Mouse (Mus musculus) E14TG2a.4 (cell line): ENCODE measurements around the gene Pif1.

ENCODE experiments used
- H3K27me3 ChIP-seq: 2 replicates; pipeline ENCODE4 v1.6.1; 2014; ENCODE audit warnings: low read length, control low read depth; ENCODE audit not compliant: insufficient read depth
- H3K36me3 ChIP-seq: 2 replicates; pipeline ENCODE4 v1.6.1; 2014; ENCODE audit warnings: low read length, control low read depth; ENCODE audit not compliant: insufficient read depth
- H3K4me1 ChIP-seq: replicated peaks from 2 replicates; pipeline ENCODE4 v1.6.1; 2014; ENCODE audit warnings: low read depth, low read length, control low read depth
- H3K4me3 ChIP-seq: replicated peaks from 2 replicates; pipeline ENCODE4 v1.5.1; 2014; ENCODE audit warnings: mild to moderate bottlenecking, low read length
- H3K9me3 ChIP-seq: 2 replicates; pipeline ENCODE4 v1.6.1; 2014; ENCODE audit warnings: low read length, control low read depth
- CTCF ChIP-seq: conservative IDR thresholded peaks from 2 replicates; pipeline ENCODE4 v1.5.1; 2014; ENCODE audit warnings: low read length
- NANOG ChIP-seq: IDR thresholded peaks from 2 replicates; pipeline ENCODE4 v1.6.1; 2014; ENCODE audit warnings: borderline replicate concordance, low read length, mixed read lengths
- POU5F1 ChIP-seq: IDR thresholded peaks from 2 replicates; pipeline ENCODE4 v1.6.1; 2014; ENCODE audit warnings: low read length, borderline replicate concordance

Pif1 gene

GRCm38 (mm10) chr9:65630631-65631353 lies 43.8 kb downstream of the Pif1 start:
- Histone ChIP-seq H3K4me1 (peaks cover 75% of the 10 kb centered on the region), H3K4me3 (peak overlapping the region; percentile 94), H3K36me3 (peaks cover 12% of the 10 kb centered on the region; the same call in 1 of the 2 replicates), H3K27me3 (no peaks in the 10 kb centered on the region), H3K9me3 (no peaks in the 10 kb centered on the region)
- no peak for TF ChIP-seq CTCF

GRCm38 (mm10) chr9:65631354-65632021 lies 44.5 kb downstream of the Pif1 start:
- Histone ChIP-seq H3K4me1 (peaks cover 75% of the 10 kb centered on the region), H3K9me3 (no peaks in the 10 kb centered on the region), H3K27me3 (no peaks in the 10 kb centered on the region), H3K36me3 (peaks cover 12% of the 10 kb centered on the region; the same call in 1 of the 2 replicates), H3K4me3 (peak overlapping the region; percentile 94)
- TF ChIP-seq POU5F1 (no peak), NANOG (no peak), CTCF (no peak)

GRCm38 (mm10) chr9:65635766-65636165 lies 48.8 kb downstream of the Pif1 start:
- peaks cover 28% of the 10 kb centered on the region for H3K36me3 ChIP-seq
- TF ChIP-seq NANOG, result no peak
- no peak for TF ChIP-seq POU5F1
- no peak for TF ChIP-seq CTCF
- no peaks in the 10 kb centered on the region for H3K27me3 ChIP-seq
- peak overlapping the region; percentile 63 for H3K4me3 ChIP-seq
- H3K9me3 ChIP-seq, result no peaks in the 10 kb centered on the region
- H3K4me1 ChIP-seq, result peaks cover 95% of the 10 kb centered on the region

- H3K27me3 ChIP-seq, result no peaks in the 10 kb centered on the region
- H3K4me3 ChIP-seq, result peak overlapping the region; percentile 63
- peaks cover 93% of the 10 kb centered on the region for H3K4me1 ChIP-seq
- no peaks in the 10 kb centered on the region for H3K9me3 ChIP-seq
- H3K36me3 ChIP-seq, result peaks cover 23% of the 10 kb centered on the region
- no peak for TF ChIP-seq NANOG
- TF ChIP-seq CTCF, result no peak
- TF ChIP-seq POU5F1, result no peak
Observed at GRCm38 (mm10) chr9:65636926-65637325, 50.0 kb downstream of the Pif1 start.

- H3K9me3 ChIP-seq, result no peaks in the 10 kb centered on the region
- H3K4me1 ChIP-seq, result peaks cover 93% of the 10 kb centered on the region
- no peaks in the 10 kb centered on the region for H3K27me3 ChIP-seq
- H3K4me3 ChIP-seq, result peak overlapping the region; percentile 63
- peaks cover 23% of the 10 kb centered on the region for H3K36me3 ChIP-seq
- TF ChIP-seq NANOG, result no peak
Observed at GRCm38 (mm10) chr9:65639065-65639464, 52.1 kb downstream of the Pif1 start.

- H3K36me3 ChIP-seq, result peaks cover 42% of the 10 kb centered on the region
- H3K9me3 ChIP-seq, result no peaks in the 10 kb centered on the region
- H3K4me1 ChIP-seq, result peaks cover 93% of the 10 kb centered on the region
- H3K27me3 ChIP-seq, result no peaks in the 10 kb centered on the region
- TF ChIP-seq NANOG (peak; percentile 77; the same call in 1 of the 2 replicates), CTCF (no peak), POU5F1 (no peak)
- H3K4me3 ChIP-seq, result peak overlapping the region; percentile 67
Observed at GRCm38 (mm10) chr9:65640838-65641410, 54.0 kb downstream of the Pif1 start.

GRCm38 (mm10) chr9:65641446-65642052 lies 54.6 kb downstream of the Pif1 start:
- TF ChIP-seq POU5F1 (no peak), NANOG (no peak), CTCF (no peak)
- Histone ChIP-seq H3K9me3 (no peaks in the 10 kb centered on the region), H3K27me3 (no peaks in the 10 kb centered on the region), H3K4me1 (peaks cover 93% of the 10 kb centered on the region), H3K4me3 (peak overlapping the region; percentile 61), H3K36me3 (peaks cover 48% of the 10 kb centered on the region)

GRCm38 (mm10) chr9:65642546-65642945 lies 55.6 kb downstream of the Pif1 start:
- TF ChIP-seq POU5F1 (no peak), NANOG (no peak), CTCF (no peak)
- Histone ChIP-seq H3K4me3 (peak overlapping the region; percentile 61), H3K36me3 (peaks cover 58% of the 10 kb centered on the region), H3K4me1 (peaks cover 93% of the 10 kb centered on the region), H3K27me3 (no peaks in the 10 kb centered on the region), H3K9me3 (no peaks in the 10 kb centered on the region)
